Mouse (Mus musculus) E14TG2a.4 (cell line): Measurements from ENCODE around the gene Ctnnbip1.

Experiments
- H3K27me3 ChIP-seq: 2 replicates; pipeline ENCODE4 v1.6.1; 2014; ENCODE audit warnings: low read length, control low read depth; ENCODE audit not compliant: insufficient read depth
- H3K36me3 ChIP-seq: 2 replicates; pipeline ENCODE4 v1.6.1; 2014; ENCODE audit warnings: low read length, control low read depth; ENCODE audit not compliant: insufficient read depth
- H3K4me1 ChIP-seq: replicated peaks from 2 replicates; pipeline ENCODE4 v1.6.1; 2014; ENCODE audit warnings: low read depth, low read length, control low read depth
- H3K4me3 ChIP-seq: replicated peaks from 2 replicates; pipeline ENCODE4 v1.5.1; 2014; ENCODE audit warnings: mild to moderate bottlenecking, low read length
- H3K9me3 ChIP-seq: 2 replicates; pipeline ENCODE4 v1.6.1; 2014; ENCODE audit warnings: low read length, control low read depth
- CTCF ChIP-seq: conservative IDR thresholded peaks from 2 replicates; pipeline ENCODE4 v1.5.1; 2014; ENCODE audit warnings: low read length
- NANOG ChIP-seq: IDR thresholded peaks from 2 replicates; pipeline ENCODE4 v1.6.1; 2014; ENCODE audit warnings: borderline replicate concordance, low read length, mixed read lengths
- POU5F1 ChIP-seq: IDR thresholded peaks from 2 replicates; pipeline ENCODE4 v1.6.1; 2014; ENCODE audit warnings: low read length, borderline replicate concordance

Ctnnbip1 gene

DNA sequence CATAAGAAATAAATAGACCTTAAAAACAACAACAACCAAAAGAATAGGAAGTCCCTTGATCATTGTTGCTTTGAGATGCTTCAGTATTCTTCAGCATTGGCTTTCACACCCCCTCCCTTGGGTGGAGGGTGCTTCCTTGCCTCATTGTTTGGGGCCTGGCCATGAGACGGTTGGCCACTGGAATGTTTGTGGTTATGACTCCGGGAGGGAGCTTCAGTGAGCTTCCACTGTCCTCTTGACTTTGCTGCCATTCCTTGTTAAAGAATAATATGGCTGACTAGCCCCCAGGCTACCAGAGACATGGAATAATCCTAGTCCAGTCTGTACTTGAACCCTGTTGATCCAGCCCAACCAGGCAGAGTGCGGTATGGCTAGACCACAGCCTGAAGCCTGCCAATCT lies 11.1 kb upstream of the Ctnnbip1 start:
- no peaks in the 10 kb centered on the region for H3K9me3 ChIP-seq
- H3K27me3 ChIP-seq, result no peaks in the 10 kb centered on the region
- H3K4me1 ChIP-seq, result peaks cover 19% of the 10 kb centered on the region
- no peak overlapping the region for H3K4me3 ChIP-seq
- no peak for TF ChIP-seq POU5F1
- TF ChIP-seq NANOG, result no peak
- H3K36me3 ChIP-seq, result peaks cover 9% of the 10 kb centered on the region; the same call in 1 of the 2 replicates

DNA sequence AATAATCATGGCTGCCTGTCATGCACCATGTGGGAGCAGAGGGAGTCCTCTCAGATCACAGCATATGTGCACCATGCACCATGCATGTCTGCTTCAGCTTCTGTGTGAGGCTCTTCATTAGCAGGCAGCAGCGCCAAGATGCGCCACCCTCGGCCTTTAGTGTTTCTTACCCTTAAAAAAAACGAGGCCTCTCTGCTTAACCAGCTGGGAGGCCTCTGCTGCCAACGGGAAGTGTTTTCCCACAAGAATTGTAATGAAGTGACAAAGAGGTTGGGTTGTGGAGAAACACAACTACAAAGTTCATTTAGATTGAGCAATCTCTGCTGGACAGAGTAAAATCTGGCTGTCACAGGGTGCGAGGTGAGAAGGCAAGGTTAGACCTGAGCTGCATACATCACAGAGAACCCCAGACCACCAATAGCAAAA lies 6.8 kb upstream of the Ctnnbip1 start:
- H3K27me3 ChIP-seq, result no peaks in the 10 kb centered on the region
- TF ChIP-seq POU5F1 (no peak), NANOG (no peak), CTCF (no peak)
- no peaks in the 10 kb centered on the region for H3K36me3 ChIP-seq
- H3K4me3 ChIP-seq, result no peak overlapping the region
- no peaks in the 10 kb centered on the region for H3K4me1 ChIP-seq
- no peaks in the 10 kb centered on the region for H3K9me3 ChIP-seq

GRCm38 (mm10) chr4:149512072-149512471 lies 6.0 kb upstream of the Ctnnbip1 start:
- no peak overlapping the region for H3K4me3 ChIP-seq
- no peaks in the 10 kb centered on the region for H3K27me3 ChIP-seq
- no peaks in the 10 kb centered on the region for H3K9me3 ChIP-seq
- TF ChIP-seq POU5F1 (no peak), NANOG (no peak), CTCF (no peak)
- H3K36me3 ChIP-seq, result no peaks in the 10 kb centered on the region
- H3K4me1 ChIP-seq, result no peaks in the 10 kb centered on the region

DNA sequence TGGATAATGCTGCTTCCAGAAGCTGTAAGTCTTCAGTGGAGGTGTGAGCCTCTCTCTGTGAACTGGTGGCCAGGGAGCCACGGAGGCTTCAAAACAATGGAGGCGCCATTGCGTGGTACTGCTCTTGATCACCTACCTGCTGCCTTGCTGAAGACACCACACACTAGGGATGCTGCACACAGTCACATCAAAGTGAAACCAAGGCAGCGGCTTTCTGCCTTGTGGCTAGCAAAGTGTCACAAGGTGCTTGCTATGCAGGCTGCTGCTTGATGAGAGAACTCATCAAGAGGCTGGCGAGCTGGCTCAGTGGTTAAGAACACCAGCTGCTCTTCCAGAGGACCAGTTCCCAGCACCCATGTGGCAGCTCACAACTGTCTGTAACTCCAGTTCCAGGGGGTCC lies 2.3 kb upstream of the Ctnnbip1 start:
- Histone ChIP-seq H3K4me3 (no peak overlapping the region), H3K9me3 (no peaks in the 10 kb centered on the region), H3K4me1 (peaks cover 16% of the 10 kb centered on the region), H3K27me3 (peaks cover 12% of the 10 kb centered on the region), H3K36me3 (no peaks in the 10 kb centered on the region)
- no peak for TF ChIP-seq POU5F1
- no peak for TF ChIP-seq NANOG
- no peak for TF ChIP-seq CTCF

DNA sequence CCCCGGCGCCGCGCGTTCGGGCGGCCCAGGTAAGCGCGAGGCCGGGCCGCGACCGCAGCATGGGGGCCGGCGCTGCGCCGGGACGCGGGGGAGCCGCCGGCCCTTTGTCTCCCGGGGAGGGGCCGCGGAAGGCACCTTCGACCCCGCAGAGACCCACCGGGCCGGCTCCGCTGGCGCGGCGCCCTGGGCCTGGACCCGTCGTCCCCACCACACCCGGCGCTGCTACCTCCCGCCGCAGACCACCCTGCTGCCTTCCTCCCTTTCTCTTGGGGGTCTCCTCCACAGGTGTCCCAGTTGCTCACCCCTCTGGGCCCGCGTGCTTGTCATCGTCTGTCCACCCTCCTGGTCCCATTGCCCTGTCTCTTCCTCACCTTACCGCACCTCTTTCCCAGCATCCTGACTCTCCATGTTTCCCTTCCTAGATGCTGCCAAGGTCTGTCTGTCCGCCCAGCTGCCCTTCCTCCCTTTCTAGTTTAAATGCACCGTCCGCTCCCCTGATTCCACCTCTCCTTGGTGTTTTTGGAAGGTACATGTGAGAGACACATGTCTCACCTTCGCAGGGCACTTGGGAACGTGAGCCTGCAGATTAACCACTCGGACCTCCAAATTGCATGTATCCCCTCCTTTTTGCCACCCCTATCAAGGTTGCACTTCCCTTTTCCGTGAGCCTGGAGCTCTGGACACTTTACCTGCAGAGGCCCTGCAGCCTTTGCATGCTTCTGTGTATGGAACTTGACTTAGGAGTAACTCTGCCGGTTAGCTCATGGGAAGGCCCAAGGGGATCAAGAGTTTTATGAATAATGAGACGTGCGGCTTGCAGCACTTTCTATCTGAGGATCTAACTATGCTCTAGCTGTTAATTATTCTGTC lies 550 bp downstream of the Ctnnbip1 start:
- H3K36me3 ChIP-seq, result no peaks in the 10 kb centered on the region
- H3K4me1 ChIP-seq, result peaks cover 16% of the 10 kb centered on the region
- TF ChIP-seq NANOG (no peak), POU5F1 (no peak), CTCF (no peak)
- peaks cover 12% of the 10 kb centered on the region for H3K27me3 ChIP-seq
- H3K9me3 ChIP-seq, result no peaks in the 10 kb centered on the region
- peak overlapping the region; percentile 89 for H3K4me3 ChIP-seq

DNA sequence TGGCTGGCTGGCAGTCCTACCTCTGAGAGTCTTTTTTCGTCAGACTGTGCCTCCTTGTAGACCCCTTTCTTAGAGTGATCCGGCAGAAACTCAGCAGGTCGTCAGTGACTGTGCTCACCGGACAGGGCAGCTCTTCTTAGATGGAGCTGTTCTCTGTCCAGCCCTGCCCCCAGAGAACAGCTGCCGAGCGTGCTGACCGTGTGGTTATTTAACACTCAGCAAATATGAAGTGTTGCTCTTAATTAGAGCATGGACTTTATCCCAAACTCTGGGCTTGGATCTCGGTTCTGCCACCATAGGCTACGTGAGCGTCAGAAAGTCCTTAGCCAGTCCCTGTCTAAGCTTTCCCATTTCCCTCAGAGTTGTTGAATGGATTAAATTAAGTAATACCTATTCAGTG lies 3.2 kb downstream of the Ctnnbip1 start:
- Histone ChIP-seq H3K4me1 (peaks cover 24% of the 10 kb centered on the region), H3K9me3 (no peaks in the 10 kb centered on the region), H3K36me3 (no peaks in the 10 kb centered on the region), H3K27me3 (peaks cover 12% of the 10 kb centered on the region), H3K4me3 (no peak overlapping the region)
- no peak for TF ChIP-seq NANOG
- TF ChIP-seq CTCF, result no peak
- no peak for TF ChIP-seq POU5F1

GRCm38 (mm10) chr4:149523961-149524360 lies 5.9 kb downstream of the Ctnnbip1 start:
- H3K4me1 ChIP-seq, result peaks cover 29% of the 10 kb centered on the region
- no peak overlapping the region for H3K4me3 ChIP-seq
- H3K27me3 ChIP-seq, result peaks cover 6% of the 10 kb centered on the region
- TF ChIP-seq CTCF (no peak), POU5F1 (no peak), NANOG (no peak)
- no peaks in the 10 kb centered on the region for H3K36me3 ChIP-seq
- H3K9me3 ChIP-seq, result no peaks in the 10 kb centered on the region

GRCm38 (mm10) chr4:149525170-149525569 lies 7.1 kb downstream of the Ctnnbip1 start:
- Histone ChIP-seq H3K4me1 (peaks cover 30% of the 10 kb centered on the region), H3K4me3 (no peak overlapping the region), H3K27me3 (no peaks in the 10 kb centered on the region; the same call in 1 of the 2 replicates), H3K36me3 (no peaks in the 10 kb centered on the region), H3K9me3 (no peaks in the 10 kb centered on the region)
- TF ChIP-seq NANOG (no peak), POU5F1 (no peak), CTCF (no peak)
